Mouse (Mus musculus) kidney, embryonic 15.5 days (tissue): ENCODE data around the gene Sh2d1b2. TPM values are rescaled to one million over a fixed set of nuclear protein-coding genes. Genes with fewer than 3 reads are reported as not detected.

Experiments
- ATAC-seq: fragments of 200-750 bp; cut with Nextera tagmentation; replicated peaks from 2 replicates; pipeline ENCODE4 v1.8.0; 2017; ENCODE audit warnings: moderate TSS enrichment; ENCODE audit not compliant: low FRiP score
- H3K27ac ChIP-seq: fragments of 300-500 bp; sonication (generic); 2 replicates; pipeline ENCODE4 v1.5.1; 2015; ENCODE audit warnings: mild to moderate bottlenecking, inconsistent platforms
- H3K27me3 ChIP-seq: fragments of 300-500 bp; sonication (generic); 2 replicates; pipeline ENCODE4 v1.6.1; 2015; ENCODE audit warnings: inconsistent platforms
- H3K36me3 ChIP-seq: fragments of 300-500 bp; sonication (generic); 2 replicates; pipeline ENCODE4 v1.6.1; 2015; ENCODE audit warnings: inconsistent platforms
- H3K4me1 ChIP-seq: fragments of 300-500 bp; sonication (generic); 2 replicates; pipeline ENCODE4 v1.6.1; 2015; ENCODE audit warnings: inconsistent platforms
- H3K4me2 ChIP-seq: fragments of 300-500 bp; sonication (generic); 2 replicates; pipeline ENCODE4 v1.6.1; 2015; ENCODE audit warnings: moderate library complexity, mild to moderate bottlenecking, inconsistent platforms
- H3K4me3 ChIP-seq: fragments of 300-500 bp; sonication (generic); replicated peaks from 2 replicates; pipeline ENCODE4 v1.5.1; 2015; ENCODE audit warnings: mild to moderate bottlenecking, inconsistent platforms
- H3K9ac ChIP-seq: fragments of 300-500 bp; sonication (generic); 2 replicates; pipeline ENCODE4 v1.6.1; 2015; ENCODE audit warnings: mild to moderate bottlenecking, inconsistent platforms
- H3K9me3 ChIP-seq: fragments of 300-500 bp; sonication (generic); replicated peaks from 2 replicates; pipeline ENCODE4 v1.6.1; 2016; ENCODE audit warnings: inconsistent platforms
- WGBS: fragments of 180-500 bp; shearing (Covaris S2); methylation state at CpG from one replicate; pipeline ENCODE4 v1.1.7; 2015; ENCODE audit warnings: mixed read lengths; 5-methylcytosine and 5-hydroxymethylcytosine counted together
- polyA plus RNA-seq: library from polyadenylated mRNA; unstranded; fragments of >200 nt; fragmentation: Nextera tagmentation; extraction: Ambion mirVana; gene quantifications from 2 replicates; pipeline ENCODE4 v1.2.1, GENCODE M21; 2015

Gene Sh2d1b2
- polyA plus RNA-seq, 1 experiment from 2014 or later: not detected

GRCm38 (mm10) chr1:170292239-170292951 is 59.8 kb downstream of the Sh2d1b2 start:
- Histone ChIP-seq H3K4me1 (no peaks in the 10 kb centered on the region), H3K27ac (no peak overlapping the region), H3K9ac (no peak overlapping the region), H3K4me3 (no peak overlapping the region), H3K36me3 (no peaks in the 10 kb centered on the region), H3K27me3 (no peaks in the 10 kb centered on the region), H3K9me3 (0 out of 2 replicates have a peak, but pooled peaks cover 3% of the 10 kb centered on the region), H3K4me2 (no peak overlapping the region)
- WGBS: 45% methylated on average over 9 of the region's 9 CpGs
- ATAC-seq: no peak

- H3K36me3 ChIP-seq: no peaks in the 10 kb centered on the region
- no peak overlapping the region for H3K27ac ChIP-seq
- no peak overlapping the region for H3K9ac ChIP-seq
- no peak for ATAC-seq
- WGBS: 82% methylated on average over 5 of the region's 5 CpGs
- no peaks in the 10 kb centered on the region for H3K4me1 ChIP-seq
- no peaks in the 10 kb centered on the region for H3K27me3 ChIP-seq
- H3K4me3 ChIP-seq: no peak overlapping the region
- H3K4me2 ChIP-seq: no peak overlapping the region
- 0 out of 2 replicates have a peak, but pooled peaks cover 3% of the 10 kb centered on the region for H3K9me3 ChIP-seq
These were observed 60.7 kb downstream of the Sh2d1b2 start for GRCm38 (mm10) chr1:170293257-170293656.

DNA sequence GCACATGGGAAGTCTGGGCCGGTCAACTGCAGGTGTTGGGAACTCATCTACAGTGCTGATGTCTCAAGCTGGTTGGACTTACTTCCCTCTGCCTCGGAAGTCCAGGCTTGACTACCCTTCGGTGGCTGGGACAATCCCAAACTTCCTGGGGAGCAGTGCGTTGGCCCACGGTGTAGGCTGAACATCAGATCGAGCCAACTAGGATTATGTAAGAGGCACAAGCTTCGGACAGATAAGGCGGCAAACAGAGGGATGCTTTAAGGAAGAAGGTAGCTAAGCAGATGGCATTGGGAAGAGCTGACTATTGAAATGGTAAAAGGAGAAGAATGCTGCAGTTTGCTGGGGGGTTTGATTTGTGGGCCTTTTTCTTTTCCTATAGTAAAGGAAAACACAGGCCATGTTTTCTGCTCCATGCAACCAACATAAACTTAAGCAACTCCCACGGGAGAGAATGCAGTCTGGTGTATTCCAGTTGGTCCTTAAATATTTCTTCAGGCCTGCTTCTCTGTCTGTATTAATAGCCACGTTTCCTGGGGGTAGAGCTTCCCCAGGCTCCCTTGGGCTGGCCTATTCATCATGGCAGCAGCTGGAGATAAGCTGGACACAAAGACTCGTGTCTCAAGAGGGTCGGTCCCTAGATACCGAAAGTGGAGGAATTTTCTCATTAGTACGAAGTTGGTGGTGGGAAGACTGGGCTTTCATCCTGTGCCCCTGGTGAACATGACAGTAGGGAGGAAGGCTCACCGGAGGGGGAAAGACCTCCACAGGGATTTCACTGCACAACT is 62.4 kb downstream of the Sh2d1b2 start:
- Histone ChIP-seq H3K4me1 (peaks cover 4% of the 10 kb centered on the region; the same call in 1 of the 2 replicates), H3K9me3 (0 out of 2 replicates have a peak, but pooled peaks cover under 1% of the 10 kb centered on the region), H3K4me3 (no peak overlapping the region), H3K27me3 (no peaks in the 10 kb centered on the region), H3K27ac (no peak overlapping the region), H3K9ac (no peak overlapping the region), H3K4me2 (no peak overlapping the region), H3K36me3 (no peaks in the 10 kb centered on the region)
- 82% methylated on average over 15 of the region's 15 CpGs for WGBS
- no peak for ATAC-seq

DNA sequence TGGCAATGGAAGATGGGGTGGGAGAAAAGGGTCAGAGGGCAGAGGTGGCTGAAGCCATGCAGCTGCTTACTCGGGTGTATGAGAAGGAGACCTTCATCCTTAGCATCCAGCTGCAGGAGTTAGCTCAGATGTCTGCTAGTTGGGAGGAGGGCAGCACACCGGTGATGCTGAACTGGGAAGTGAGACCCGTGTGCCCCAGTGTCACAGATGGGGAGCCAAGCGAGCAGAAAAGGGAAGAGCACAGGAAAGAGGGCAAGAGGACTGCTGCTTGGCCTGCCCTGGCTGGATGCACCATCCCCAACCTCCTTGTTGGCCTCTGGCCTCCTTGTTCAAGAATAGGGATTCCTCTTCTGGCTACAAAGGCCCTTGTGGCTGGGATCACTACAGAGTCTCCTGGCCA is 66.9 kb downstream of the Sh2d1b2 start:
- H3K27ac ChIP-seq: no peak overlapping the region
- no peak overlapping the region for H3K4me2 ChIP-seq
- H3K4me3 ChIP-seq: no peak overlapping the region
- H3K36me3 ChIP-seq: peaks cover 5% of the 10 kb centered on the region; the same call in 1 of the 2 replicates
- ATAC-seq: peak; percentile 82
- H3K27me3 ChIP-seq: no peaks in the 10 kb centered on the region
- H3K9me3 ChIP-seq: no peaks in the 10 kb centered on the region
- H3K4me1 ChIP-seq: peaks cover 4% of the 10 kb centered on the region; the same call in 1 of the 2 replicates
- 41% methylated on average over 4 of the region's 4 CpGs for WGBS
- no peak overlapping the region for H3K9ac ChIP-seq

DNA sequence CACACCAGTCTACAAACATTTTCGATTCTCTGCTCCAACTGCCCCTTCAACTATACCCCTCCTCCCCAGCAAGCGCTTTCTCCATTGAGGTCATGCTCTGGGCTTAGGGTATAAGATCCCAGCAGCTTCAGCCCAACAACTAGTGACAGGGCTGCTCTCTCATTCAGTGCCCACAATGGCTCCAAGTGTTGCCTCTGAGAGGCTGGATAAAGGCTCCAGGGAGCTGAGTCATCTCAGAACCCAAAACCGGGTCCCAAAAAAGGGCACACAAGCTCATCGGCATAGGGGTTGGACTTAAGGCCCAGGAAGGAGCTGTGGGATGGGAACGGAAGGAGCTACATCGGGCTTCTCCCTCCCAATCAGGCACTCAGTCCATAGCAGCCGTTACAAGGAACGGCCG is 69.1 kb downstream of the Sh2d1b2 start:
- no peak overlapping the region for H3K9ac ChIP-seq
- H3K4me1 ChIP-seq: peaks cover 4% of the 10 kb centered on the region; the same call in 1 of the 2 replicates
- H3K4me3 ChIP-seq: no peak overlapping the region
- no peaks in the 10 kb centered on the region for H3K27me3 ChIP-seq
- WGBS: 89% methylated on average over 9 of the region's 9 CpGs
- H3K4me2 ChIP-seq: no peak overlapping the region
- no peak for ATAC-seq
- H3K36me3 ChIP-seq: peaks cover 5% of the 10 kb centered on the region; the same call in 1 of the 2 replicates
- no peaks in the 10 kb centered on the region for H3K9me3 ChIP-seq
- H3K27ac ChIP-seq: no peak overlapping the region

GRCm38 (mm10) chr1:170302456-170302855 is 69.9 kb downstream of the Sh2d1b2 start:
- no peak overlapping the region for H3K4me2 ChIP-seq
- no peaks in the 10 kb centered on the region for H3K27me3 ChIP-seq
- H3K4me1 ChIP-seq: peaks cover 4% of the 10 kb centered on the region; the same call in 1 of the 2 replicates
- H3K36me3 ChIP-seq: peaks cover 5% of the 10 kb centered on the region; the same call in 1 of the 2 replicates
- no peaks in the 10 kb centered on the region for H3K9me3 ChIP-seq
- 79% methylated on average over 6 of the region's 6 CpGs for WGBS
- ATAC-seq: no peak
- H3K4me3 ChIP-seq: no peak overlapping the region
- H3K9ac ChIP-seq: no peak overlapping the region
- H3K27ac ChIP-seq: no peak overlapping the region

DNA sequence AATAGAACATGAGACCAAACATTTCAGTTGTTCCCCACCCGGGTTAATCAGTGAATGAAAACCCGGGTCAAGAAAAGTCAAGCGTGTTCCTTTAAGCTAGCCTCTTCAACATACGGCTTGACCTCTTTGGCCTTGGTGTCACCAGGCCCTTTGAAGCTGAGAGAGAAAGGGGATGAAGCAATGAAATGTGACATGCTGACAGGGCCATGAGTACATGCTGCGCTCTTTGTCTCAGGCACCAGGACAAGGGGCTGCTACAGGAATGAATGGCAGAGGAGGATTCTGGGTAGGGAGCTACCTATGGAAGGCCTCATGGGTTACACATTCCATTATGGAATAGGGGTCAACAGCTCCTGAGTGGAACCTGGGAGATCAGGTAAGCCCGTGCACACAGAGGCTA is 70.6 kb downstream of the Sh2d1b2 start:
- H3K27ac ChIP-seq: no peak overlapping the region
- no peak overlapping the region for H3K9ac ChIP-seq
- peaks cover 4% of the 10 kb centered on the region; the same call in 1 of the 2 replicates for H3K4me1 ChIP-seq
- no peaks in the 10 kb centered on the region for H3K9me3 ChIP-seq
- H3K27me3 ChIP-seq: no peaks in the 10 kb centered on the region
- no peak overlapping the region for H3K4me3 ChIP-seq
- ATAC-seq: no peak
- WGBS: 70% methylated on average over 6 of the region's 6 CpGs
- H3K4me2 ChIP-seq: no peak overlapping the region
- H3K36me3 ChIP-seq: peaks cover 5% of the 10 kb centered on the region; the same call in 1 of the 2 replicates

Other genes with a start within 250 kb of the Sh2d1b2 start
- 33.3 and 35.0 TPM in 2 replicates for gene Ddr2, start 122.0 kb upstream of the Sh2d1b2 start, polyA plus RNA-seq
- gene Uap1, start 57.8 kb upstream of the Sh2d1b2 start, polyA plus RNA-seq: 52.2 and 56.4 TPM in 2 replicates
- gene Uhmk1, start 17.4 kb upstream of the Sh2d1b2 start, polyA plus RNA-seq: 8.3 and 8.7 TPM in 2 replicates
- 0.06 and 0.16 TPM in 2 replicates for gene Sh2d1b1, start 44.6 kb downstream of the Sh2d1b2 start, polyA plus RNA-seq
- gene Gm7694, start 73.6 kb downstream of the Sh2d1b2 start, polyA plus RNA-seq: 5.8 TPM in 2 replicates
- gene Spata46, start 76.1 kb downstream of the Sh2d1b2 start, polyA plus RNA-seq: 2.1 and 2.5 TPM in 2 replicates